Mouse (Mus musculus) inflammation-experienced regulatory T-cells, adult 16 weeks (primary cell): ENCODE data around the gene Mrpl19. TPM values are rescaled to one million over a fixed set of nuclear protein-coding genes. Genes with fewer than 3 reads are reported as not detected.

Source experiments
- polyA plus RNA-seq: library from polyadenylated mRNA; unstranded; fragments of 100-300 nt; shearing (Covaris generic); gene quantifications from one replicate; pipeline ENCODE4 v1.2.1, GENCODE M21; 2017

Mrpl19 gene
- 65.7 TPM for polyA plus RNA-seq

DNA sequence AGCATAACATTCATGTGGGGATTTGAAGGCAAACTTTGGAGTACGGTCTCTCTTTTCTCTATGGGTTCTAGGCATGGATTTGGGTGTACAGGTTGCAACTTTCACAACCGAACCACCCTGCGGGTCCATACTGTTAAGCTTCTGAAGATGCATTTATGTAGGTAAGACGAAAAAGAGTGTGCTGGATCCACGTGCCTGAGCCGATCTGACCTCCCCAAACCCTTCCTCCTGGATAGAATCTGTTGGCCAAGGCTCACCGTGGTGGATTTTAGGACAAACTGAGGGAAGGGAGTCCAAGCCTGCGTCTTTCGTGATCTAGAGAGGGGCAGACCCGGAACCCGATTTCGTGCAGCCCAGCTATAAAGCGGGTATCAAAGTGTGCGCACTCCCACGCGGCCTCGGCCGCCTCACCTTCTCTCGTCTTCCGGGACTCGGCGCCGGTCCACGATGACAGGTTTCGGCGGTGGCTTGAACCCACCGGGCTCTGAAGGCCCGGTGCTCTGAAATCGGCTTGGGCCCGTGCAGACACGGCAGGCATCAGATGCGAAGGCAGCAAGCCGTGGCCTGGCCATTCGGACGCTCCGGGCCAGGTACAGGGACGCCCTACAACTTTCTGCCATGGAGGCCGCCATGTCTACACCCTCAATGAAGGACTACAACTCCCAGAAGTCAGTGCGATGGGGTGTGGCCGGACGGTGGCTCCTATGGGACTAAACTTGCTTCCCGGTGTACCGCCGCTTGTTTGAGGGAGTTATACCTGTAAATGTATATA lies at the start of gene Mrpl19:
Gene Mrpl19 (minus strand): TSS at position 663 of the 772 bp plus-strand sequence.

DNA sequence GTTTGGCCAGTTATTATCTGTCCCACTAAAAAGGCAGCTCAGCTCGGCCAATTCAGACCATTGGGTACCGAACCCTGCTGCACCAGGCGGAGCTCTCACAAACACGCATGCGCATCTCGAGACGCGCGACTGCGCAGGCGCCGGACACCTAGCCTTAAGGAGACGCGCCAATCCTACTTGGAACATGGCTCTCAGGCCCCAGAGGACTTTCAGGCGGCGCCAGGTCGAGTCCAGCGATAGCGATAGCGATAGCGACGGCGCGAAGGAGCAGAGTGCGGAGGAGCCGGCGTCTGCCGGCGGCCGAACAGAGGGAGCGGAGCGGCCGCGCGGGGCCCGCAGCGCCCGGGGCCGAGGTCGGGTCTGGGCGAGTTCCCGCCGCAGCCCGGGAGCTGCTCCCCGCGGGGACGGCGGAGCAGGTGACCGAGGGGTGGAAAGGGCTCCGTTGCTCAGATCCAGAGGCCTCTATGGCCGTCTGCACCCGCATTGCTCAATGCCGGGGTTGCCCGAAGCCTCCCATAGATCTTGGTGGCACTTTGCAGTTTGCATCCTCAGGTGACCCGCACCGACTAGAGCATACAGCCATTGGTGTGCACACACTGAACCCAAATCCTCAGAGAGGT lies 42.1 kb downstream of the Mrpl19 start, which contains the start of gene Gcfc2:
Gene Gcfc2 (plus strand): TSS at position 147 of the 620 bp plus-strand sequence.

Other genes with a start within 250 kb of the Mrpl19 start
- 5.8 TPM for gene Gcfc2, start 42.3 kb downstream of the Mrpl19 start, polyA plus RNA-seq
- not detected for gene Eva1a, start 75.1 kb upstream of the Mrpl19 start, polyA plus RNA-seq